Mouse (Mus musculus): ENCODE results near the gene Kdm6b.

GRCm38 (mm10) chr11:69366157-69366854, 47.2 kb downstream of the Kdm6b start:
- TF ChIP-seq CTCF (IDR thresholded peaks at IDR 0.05; ENCODE audit: low read depth) (peak; percentile 45), EP300 (optimal IDR thresholded peaks at IDR 0.05) (no peak)
